Mouse (Mus musculus) urinary bladder, postnatal 10 days (tissue): Measurements from ENCODE around the gene Trappc12.

Experiments
- DNase-seq: peaks from one replicate; pipeline ENCODE4 v3.0.0; 2022; ENCODE audit warnings: low spot score

Trappc12 gene

GRCm38 (mm10) chr12:28688996-28689395, 61.3 kb downstream of the Trappc12 start:
- DNase-seq, result no peak

DNA sequence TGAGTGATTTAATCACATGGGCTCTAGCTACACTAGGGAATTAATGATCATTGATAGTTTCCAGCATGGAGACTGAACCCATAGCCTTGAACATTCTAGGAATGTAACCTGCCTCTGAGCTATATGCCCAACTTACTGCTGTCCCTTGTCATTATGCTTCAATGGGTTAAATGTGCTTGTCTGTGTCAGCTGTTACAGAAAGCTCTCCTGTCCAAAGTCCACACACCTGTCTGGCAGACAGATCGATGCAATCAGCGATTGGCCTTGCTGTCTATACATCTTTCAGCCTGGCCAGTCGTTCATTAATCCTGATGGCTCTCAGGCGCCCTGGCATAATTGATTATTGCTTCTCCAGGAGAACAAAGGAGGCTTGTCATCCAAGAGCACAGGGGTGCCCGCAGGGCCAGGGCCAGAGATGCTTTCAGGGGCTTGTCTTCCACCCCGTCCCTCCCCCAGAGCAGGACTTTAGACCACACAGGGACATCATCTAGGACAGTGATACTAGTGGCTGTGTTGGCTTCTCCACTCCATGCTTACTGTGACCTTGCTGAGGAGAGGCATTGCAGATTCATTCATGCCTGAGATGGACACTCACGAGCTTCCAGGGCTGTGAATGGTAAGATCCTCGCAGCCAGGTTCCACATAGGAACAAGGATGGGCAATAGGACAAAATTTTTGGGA, 63.9 kb downstream of the Trappc12 start:
- no peak for DNase-seq

- no peak for DNase-seq
These were observed 64.5 kb downstream of the Trappc12 start for GRCm38 (mm10) chr12:28685771-28686170.

GRCm38 (mm10) chr12:28684674-28685073, 65.6 kb downstream of the Trappc12 start:
- no peak for DNase-seq

GRCm38 (mm10) chr12:28675925-28676209, 74.4 kb downstream of the Trappc12 start:
- DNase-seq, result no peak

GRCm38 (mm10) chr12:28675121-28675924, 74.9 kb downstream of the Trappc12 start, which contains the start of gene Adi1:
Gene Adi1, plus strand, starts transcription at chr12:28675231.
- peak; percentile 35 for DNase-seq

- DNase-seq, result no peak
These were observed 76.1 kb downstream of the Trappc12 start for GRCm38 (mm10) chr12:28674038-28674720.

GRCm38 (mm10) chr12:28667287-28667686, 83.0 kb downstream of the Trappc12 start:
- no peak for DNase-seq

GRCm38 (mm10) chr12:28666734-28667133, 83.5 kb downstream of the Trappc12 start:
- no peak for DNase-seq

DNA sequence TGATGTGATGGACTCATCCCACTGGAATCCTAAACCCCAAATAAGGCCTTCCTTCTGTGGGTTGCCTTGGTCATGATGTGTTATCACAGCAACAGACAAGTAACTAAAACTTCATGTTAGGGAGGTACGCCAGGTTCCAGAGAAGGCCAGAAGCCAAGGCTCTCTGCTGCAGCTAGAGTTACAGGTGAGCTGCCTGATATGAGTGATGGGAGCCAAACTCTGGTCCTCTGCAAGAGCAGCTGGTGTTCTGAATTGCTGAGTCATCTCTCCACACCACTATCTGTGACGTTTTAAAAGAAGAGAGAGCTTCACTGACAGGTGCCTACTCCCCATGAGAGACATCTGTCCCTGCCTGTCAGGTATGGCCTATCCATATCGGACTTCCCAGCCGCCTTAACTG, 87.6 kb downstream of the Trappc12 start:
- no peak for DNase-seq

GRCm38 (mm10) chr12:28649141-28650110, 100.8 kb downstream of the Trappc12 start, which contains the start of gene Rnaseh1:
Gene Rnaseh1, plus strand, starts transcription at chr12:28649602.
- peak; percentile 62 for DNase-seq
